Mouse (Mus musculus) liver, embryonic 14.5 days (tissue): ENCODE measurements at regions not wholly inside any gene's neighbourhood (a gene's known extent, or its start where the extent isn't known, plus 50 kb on each side); places are given as distances from the start of the nearest gene placed in this dataset.

Source experiments
- ATAC-seq: fragments of 200-750 bp; cut with Nextera tagmentation; 2 replicates; pipeline ENCODE4 v1.8.0; 2017; ENCODE audit warnings: moderate number of reproducible peaks, mild to moderate bottlenecking, moderate library complexity; ENCODE audit not compliant: insufficient read depth
- DNase-seq, 3 experiments: peaks; one replicate each; pipeline ENCODE4 v3.0.0-alpha.2; 2012 to 2013; ENCODE audit warnings: low read depth in 3 of 3, low spot score in 3 of 3
- H3K27ac ChIP-seq: fragments of 300-500 bp; sonication (generic); 2 replicates; pipeline ENCODE4 v1.5.1; 2014; ENCODE audit warnings: moderate library complexity, mild to moderate bottlenecking, control low read depth, inconsistent platforms
- H3K27me3 ChIP-seq: fragments of 300-500 bp; sonication (generic); 2 replicates; pipeline ENCODE4 v1.6.1; 2014; ENCODE audit warnings: mild to moderate bottlenecking, low read length, moderate library complexity; ENCODE audit not compliant: control insufficient read depth, insufficient read depth
- H3K36me3 ChIP-seq: fragments of 300-500 bp; sonication (generic); replicated peaks from 2 replicates; pipeline ENCODE4 v1.6.1; 2014; ENCODE audit warnings: low read depth; ENCODE audit not compliant: control insufficient read depth, insufficient read depth
- H3K4me1 ChIP-seq, 2 experiments: fragments of 200-500 bp in 1 of 2; fragments of 300-500 bp in 1 of 2; sonication (generic) in 1 of 2; replicated peaks; 2 replicates each; pipeline ENCODE4 v1.6.1; 2012 to 2014; ENCODE audit warnings: antibody characterized with exemption in 1 of 2, inconsistent platforms in 1 of 2, low read length in 1 of 2; ENCODE audit not compliant: control insufficient read depth in 2 of 2, insufficient read depth in 2 of 2
- H3K4me2 ChIP-seq: fragments of 300-500 bp; sonication (generic); 2 replicates; pipeline ENCODE4 v1.6.1; 2014; ENCODE audit warnings: low read depth, mild to moderate bottlenecking, control low read depth, moderate library complexity
- H3K4me3 ChIP-seq, 2 experiments: fragments of 200-500 bp in 1 of 2; fragments of 300-500 bp in 1 of 2; sonication (generic) in 1 of 2; 2 replicates each; pipeline ENCODE4 v1.5.1; 2012 to 2014; ENCODE audit warnings: low read depth in 2 of 2, low read length in 2 of 2, mild to moderate bottlenecking in 2 of 2, control low read depth in 1 of 2, inconsistent platforms in 1 of 2, moderate library complexity in 1 of 2; ENCODE audit not compliant: insufficient read depth in 1 of 2
- H3K9ac ChIP-seq: fragments of 300-500 bp; sonication (generic); replicated peaks from 2 replicates; pipeline ENCODE4 v1.6.1; 2014; ENCODE audit warnings: mild to moderate bottlenecking, control low read depth, moderate library complexity
- H3K9me3 ChIP-seq: fragments of 300-500 bp; sonication (generic); 2 replicates; pipeline ENCODE4 v1.6.1; 2016; ENCODE audit warnings: low read length, mixed read lengths; ENCODE audit not compliant: control insufficient read depth
- CTCF ChIP-seq: IDR thresholded peaks from 2 replicates; pipeline ENCODE4 v1.5.1; 2016; ENCODE audit warnings: antibody characterized with exemption, low read depth, control low read depth
- EP300 ChIP-seq: IDR thresholded peaks from 2 replicates; pipeline ENCODE4 v1.6.1; 2016; ENCODE audit warnings: antibody characterized with exemption, low read depth
- WGBS: fragments of 180-500 bp; shearing (Covaris S2); extraction: QIAGEN DNeasy Blood & Tissue Kit; methylation state at CpG from one replicate; pipeline ENCODE4 v1.1.7; 2014; ENCODE audit not compliant: insufficient replicate concordance; 5-methylcytosine and 5-hydroxymethylcytosine counted together

DNA sequence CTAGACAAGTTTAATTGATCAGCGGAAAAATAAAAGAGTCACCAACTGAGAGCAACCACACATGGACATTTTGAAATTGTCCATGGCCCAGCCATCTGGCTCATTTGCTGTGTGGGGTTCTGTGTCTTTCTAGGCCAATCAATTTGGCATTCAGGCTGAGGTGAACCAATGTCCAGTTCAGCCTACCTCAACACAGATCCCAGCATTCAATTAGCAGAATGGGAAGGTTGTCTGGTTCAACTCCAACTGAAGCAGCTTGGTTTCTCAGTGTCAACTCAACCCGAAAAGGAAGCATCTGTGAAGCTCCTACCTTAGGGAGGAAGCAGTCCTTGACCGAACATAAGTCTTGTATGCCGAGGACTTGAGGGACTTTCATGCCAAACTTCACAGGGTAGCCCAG, 1067.0 kb downstream of the Ttll7 start:
- Histone ChIP-seq H3K27ac (no peak overlapping the region), H3K36me3 (no peaks in the 10 kb centered on the region), H3K9me3 (no peaks in the 10 kb centered on the region), H3K9ac (no peak overlapping the region), H3K27me3 (no peaks in the 10 kb centered on the region), H3K4me1 (no peaks in the 10 kb centered on the region), H3K4me2 (no peak overlapping the region), H3K4me3 (no peak overlapping the region)
- ATAC-seq (no peak), DNase-seq (no peak)
- WGBS, result 60% methylated on average over 4 of the region's 4 CpGs
- TF ChIP-seq CTCF (no peak), EP300 (no peak)

DNA sequence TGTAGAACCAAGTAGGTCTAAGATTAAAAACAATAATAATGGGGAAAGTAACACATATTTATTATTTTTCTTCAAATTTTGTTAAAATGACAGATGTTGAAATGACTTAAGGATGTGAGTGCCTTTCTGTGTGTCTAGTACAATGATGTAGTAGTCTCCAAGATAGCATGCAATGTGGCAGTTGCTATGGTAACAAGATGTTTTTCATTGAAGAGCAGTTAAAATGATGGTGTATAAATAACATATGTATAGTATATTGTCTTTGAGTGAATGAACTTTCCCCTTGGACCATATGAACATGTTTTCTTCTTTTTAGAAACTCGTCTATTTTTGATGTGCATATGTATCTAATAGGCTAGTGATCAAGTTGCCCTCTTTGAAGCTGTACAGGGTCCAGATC, 1044.6 kb downstream of the Ttll7 start:
- H3K4me2 ChIP-seq, result no peak overlapping the region
- H3K9ac ChIP-seq, result no peak overlapping the region
- ATAC-seq, result no peak
- no peaks in the 10 kb centered on the region for H3K4me1 ChIP-seq
- H3K4me3 ChIP-seq, result no peak overlapping the region
- WGBS, result 45% methylated on average over 1 of the region's 1 CpGs
- no peak overlapping the region for H3K27ac ChIP-seq
- no peaks in the 10 kb centered on the region for H3K27me3 ChIP-seq
- H3K36me3 ChIP-seq, result no peaks in the 10 kb centered on the region
- no peak for TF ChIP-seq EP300
- TF ChIP-seq CTCF, result no peak
- DNase-seq, result no peak
- H3K9me3 ChIP-seq, result no peaks in the 10 kb centered on the region

GRCm38 (mm10) chr3:147891682-147892081, 1039.5 kb downstream of the Ttll7 start:
- Histone ChIP-seq H3K4me3 (no peak overlapping the region), H3K4me1 (no peaks in the 10 kb centered on the region), H3K4me2 (no peak overlapping the region), H3K36me3 (no peaks in the 10 kb centered on the region), H3K9ac (no peak overlapping the region), H3K27me3 (no peaks in the 10 kb centered on the region), H3K9me3 (no peaks in the 10 kb centered on the region), H3K27ac (no peak overlapping the region)
- no peak for DNase-seq
- TF ChIP-seq EP300 (no peak), CTCF (no peak)
- 74% methylated on average over 5 of the region's 5 CpGs for WGBS
- no peak for ATAC-seq

- no peak overlapping the region for H3K4me2 ChIP-seq
- WGBS, result 59% methylated on average over 10 of the region's 10 CpGs
- no peak overlapping the region for H3K27ac ChIP-seq
- H3K27me3 ChIP-seq, result no peaks in the 10 kb centered on the region
- no peaks in the 10 kb centered on the region for H3K4me1 ChIP-seq
- TF ChIP-seq CTCF (no peak), EP300 (no peak)
- no peak for ATAC-seq
- no peak for DNase-seq
- H3K4me3 ChIP-seq, result no peak overlapping the region
- H3K9ac ChIP-seq, result no peak overlapping the region
- H3K9me3 ChIP-seq, result no peaks in the 10 kb centered on the region
- no peaks in the 10 kb centered on the region for H3K36me3 ChIP-seq
Observed at GRCm38 (mm10) chr3:147886261-147886893, 1034.2 kb downstream of the Ttll7 start.

- Histone ChIP-seq H3K4me2 (no peak overlapping the region), H3K9me3 (no peaks in the 10 kb centered on the region), H3K27me3 (no peaks in the 10 kb centered on the region), H3K4me1 (no peaks in the 10 kb centered on the region), H3K27ac (no peak overlapping the region), H3K4me3 (no peak overlapping the region), H3K36me3 (no peaks in the 10 kb centered on the region), H3K9ac (no peak overlapping the region)
- no peak for TF ChIP-seq CTCF
- no peak for TF ChIP-seq EP300
- DNase-seq, result no peak
- no peak for ATAC-seq
- 52% methylated on average over 10 of the region's 10 CpGs for WGBS
Observed at GRCm38 (mm10) chr3:147882936-147883645, 1030.9 kb downstream of the Ttll7 start.
